In genomic region chr5:113777728-113778127, GRCm38 (mm10) we compare ENCODE assay signal across 19 mouse cellular contexts. TPM values are rescaled to one million over a fixed set of nuclear protein-coding genes. Genes with fewer than 3 reads are reported as not detected.
DNase-seq lines count a peak whose midpoint lies in the region; TF ChIP-seq lines count a peak whose summit lies in the region.
"Not testable (repeated sequence)": the region's sequence is repeated elsewhere in the genome, so short reads cannot be mapped to it uniquely, and the experiment has no call there.
"Had no signal": no experiment of that assay in that cellular context is flagged by ENCODE, and none has a peak within 500 bp of the region (broad histone marks: within the 10 kb centered on the region; RNA-seq: fewer than 3 reads in every experiment).

No protein-coding gene starts in this region.

- H3K4me1 ChIP-seq in CH12.LX (ENCODE audit: control insufficient read depth in 1 of 2, insufficient read depth in 2 of 2), result peaks cover 36 to 65% of the 10 kb centered on the region in 2 experiments
- H3K4me1 ChIP-seq in thymus, adult 2 months (replicated peaks; ENCODE audit: control insufficient read depth, insufficient read depth, low read length), result peaks cover 32% of the 10 kb centered on the region

- TF ChIP-seq POLR2A in CH12.LX (IDR thresholded peaks at IDR 0.05; ENCODE audit: low read depth, low read length); thymus, adult 2 months (IDR thresholded peaks at IDR 0.05; ENCODE audit: control insufficient read depth, extremely low read depth, insufficient read depth, low read length, poor library complexity): not testable (repeated sequence)

- 8% methylated on average over 8 of the region's 8 CpGs for WGBS in thymus, adult 2 months

- TF ChIP-seq RAD21 in CH12.LX (IDR thresholded peaks at IDR 0.05; ENCODE audit: low read depth, low read length), result not testable (repeated sequence)

- not testable (repeated sequence) for H3K27me3 ChIP-seq in CH12.LX (replicated peaks); thymus, adult 2 months (ENCODE audit: control insufficient read depth, insufficient read depth, low read length)

- not testable (repeated sequence) for H3K4me3 ChIP-seq in CH12.LX (replicated peaks in 1 of 3; ENCODE audit: low read depth in 2 of 3, low read length in 2 of 3, poor library complexity in 1 of 3); thymus, adult 2 months (ENCODE audit: control insufficient read depth, insufficient read depth, low read length)

- not testable (repeated sequence) for TF ChIP-seq EP300 in CH12.LX (IDR thresholded peaks at IDR 0.05; ENCODE audit: low read length)

- dilution Hi-C loops in CH12.LX (cut with MboI; ENCODE audit: extremely low pct_ligation_motif_present, extremely low pct_unique_long_range_greater_than_20kb, low sequenced_read_pairs), result not testable (repeated sequence)

- peaks cover 14% of the 10 kb centered on the region for H3K79me2 ChIP-seq in CH12.LX (replicated peaks; ENCODE audit: control insufficient read depth, extremely low read depth, insufficient read depth, poor library complexity, severe bottlenecking)

- not testable (repeated sequence) for TF ChIP-seq CTCF in CH12.LX (conservative IDR thresholded peaks at IDR 0.05 in 1 of 2, IDR thresholded peaks at IDR 0.05 in 1 of 2; ENCODE audit: low read depth in 2 of 2, low read length in 2 of 2); thymus, adult 2 months (IDR thresholded peaks at IDR 0.05; ENCODE audit: borderline replicate concordance, control insufficient read depth, extremely low read depth, insufficient read depth, low read length, poor library complexity)

- in situ Hi-C loops in CH12.LX (cut with MboI; ENCODE audit: low pct_ligation_motif_present, low pct_unique_long_range_greater_than_20kb, low sequenced_read_pairs), result loop anchor here (5.0 to 10.0 kb wide), 2 partner anchors 35 to 57 kb away; partner anchors contain the start of gene Selplg

- DNase-seq in CH12.LX (ENCODE audit: extremely low read depth), result peak; percentile 51
- DNase-seq in adrenal gland, postnatal 10 days, result peak; percentile 60
- peak; percentile 45 for DNase-seq in kidney, adult 11 months
- peak; percentile 62 for DNase-seq in kidney, postnatal 10 days
- peak; percentile 63 for DNase-seq in lung, postnatal 10 days
- DNase-seq in thymus, adult 2 months, result peak; percentile 29
- DNase-seq in thymus, postnatal 36 days, result peak; percentile 33 to 46

- H3K27ac ChIP-seq in CH12.LX (ENCODE audit: insufficient read depth, low read depth); thymus, adult 2 months (ENCODE audit: control insufficient read depth, insufficient read depth, low read length): not testable (repeated sequence)

- H3K36me3 ChIP-seq in CH12.LX (replicated peaks in 1 of 2; ENCODE audit: control insufficient read depth in 1 of 2, insufficient read depth in 1 of 2, low read length in 1 of 2), result peaks cover 21 to 42% of the 10 kb centered on the region in 2 experiments
- not testable (repeated sequence) for H3K36me3 ChIP-seq in thymus, adult 2 months (ENCODE audit: control insufficient read depth, insufficient read depth, low read length)

- not testable (repeated sequence) for H3K9ac ChIP-seq in CH12.LX (ENCODE audit: insufficient read depth, low read depth)

- not testable (repeated sequence) for H3K9me3 ChIP-seq in CH12.LX (replicated peaks; ENCODE audit: low read length)

- H3K4me2 ChIP-seq in CH12.LX (ENCODE audit: insufficient read depth, low read depth, poor library complexity, severe bottlenecking), result not testable (repeated sequence)

TF ChIP-seq in CH12.LX, 34 proteins besides CTCF, POLR2A, EP300 and RAD21:
- TF ChIP-seq ETS1 (conservative IDR thresholded peaks at IDR 0.05; ENCODE audit: low read depth, low read length), result 0 out of 2 replicates have a peak, but pooled peaks have one; percentile 30

RNA-seq across cellular contexts. Expression of gene Iscu, which starts 5.2 kb away (rescaled TPM):
- total RNA-seq in CH12.LX (2012; rRNA removed) (79.3 and 81.5 TPM in 2 replicates), CH12.LX (2014; rRNA removed) (70.6 and 72.1 TPM in 2 replicates)
- 83.0 and 86.7 TPM in 2 replicates for polyA plus RNA-seq in CH12.LX (2012; ENCODE audit: insufficient read length, low read depth)
- total RNA-seq in adrenal gland, postnatal 10 days (2021), result 100 to 1,000 TPM; 344 to 362 TPM
- polyA plus RNA-seq in thymus, adult 2 months (2012; rRNA removed), result 80.6 and 93.7 TPM in 2 replicates

RNA-seq across cellular contexts. Expression of gene Sart3, which starts 5.4 kb away (rescaled TPM):
- total RNA-seq in CH12.LX (2012; rRNA removed) (66.1 and 67.0 TPM in 2 replicates), CH12.LX (2014; rRNA removed) (27.2 and 28.8 TPM in 2 replicates)
- 104 and 113 TPM in 2 replicates for polyA plus RNA-seq in CH12.LX (2012; ENCODE audit: insufficient read length, low read depth)
- total RNA-seq in adrenal gland, postnatal 10 days (2021), result 10 to 100 TPM; 26.3 to 31.3 TPM
- 47.5 and 53.1 TPM in 2 replicates for polyA plus RNA-seq in thymus, adult 2 months (2012; rRNA removed)

RNA-seq across cellular contexts. Expression of gene Tmem119, which starts 22.6 kb away (rescaled TPM):
- total RNA-seq in CH12.LX (2012; rRNA removed) (0.30 and 0.46 TPM in 2 replicates), CH12.LX (2014; rRNA removed) (0.55 and 1.0 TPM in 2 replicates)
- 0.97 and 1.5 TPM in 2 replicates for polyA plus RNA-seq in CH12.LX (2012; ENCODE audit: insufficient read length, low read depth)
- total RNA-seq in adrenal gland, postnatal 10 days (2021), result 10 to 100 TPM; 14.0 to 18.0 TPM
- polyA plus RNA-seq in thymus, adult 2 months (2012; rRNA removed), result 8.8 and 11.7 TPM in 2 replicates

RNA-seq across cellular contexts. Expression of gene Ficd, which starts 42.1 kb away (rescaled TPM):
- 2.4 and 3.4 TPM in 2 replicates for total RNA-seq in CH12.LX (2012; rRNA removed)
- 2.0 and 2.5 TPM in 2 replicates for total RNA-seq in CH12.LX (2014; rRNA removed)
- polyA plus RNA-seq in CH12.LX (2012; ENCODE audit: insufficient read length, low read depth), result 2.2 and 2.4 TPM in 2 replicates
- total RNA-seq in adrenal gland, postnatal 10 days (2021), result 1 to 10 TPM; 7.3 to 7.7 TPM
- 8.0 and 8.2 TPM in 2 replicates for polyA plus RNA-seq in thymus, adult 2 months (2012; rRNA removed)

RNA-seq across cellular contexts. Expression of gene 1700069L16Rik, which starts 53.2 kb away (rescaled TPM):
- total RNA-seq in CH12.LX (2012; rRNA removed), result not detected in 2 replicates
- not detected in 2 replicates for total RNA-seq in CH12.LX (2014; rRNA removed)
- not detected in 2 replicates for polyA plus RNA-seq in CH12.LX (2012; ENCODE audit: insufficient read length, low read depth)
- total RNA-seq in adrenal gland, postnatal 10 days (2021), result not detected
- polyA plus RNA-seq in thymus, adult 2 months (2012; rRNA removed), result not detected in 2 replicates
- total RNA-seq: ES-E14; gastrocnemius, adult 8-10 months; gastrocnemius, postnatal 36 days; heart, postnatal 36 days had no signal
- polyA plus RNA-seq: cortical plate, adult 2 months; embryonic facial prominence, embryonic 12.5 days; forebrain, embryonic 11.5 days; forebrain, embryonic 15.5 days; heart, embryonic 13.5 days; heart, postnatal 0 days; hindbrain, embryonic 11.5 days; hindbrain, embryonic 15.5 days had no signal

Comparison
In these comparisons a context has a peak if more than half of its experiments do, and no peak if none do; other contexts are left out.
1. RNA of gene Iscu, which starts 5.2 kb away (total RNA-seq): 344 to 362 TPM in adrenal gland, postnatal 10 days; 70.6 to 81.5 TPM in CH12.LX; every median in the first group is over 4 times any median in the second.
2. RNA of gene Tmem119, which starts 22.6 kb away (total RNA-seq): 14.0 to 18.0 TPM in adrenal gland, postnatal 10 days; 0.30 to 1.0 TPM in CH12.LX; every median in the first group is over 4 times any median in the second.
3. Peak in every context shown above with its lines, with median percentiles within 50 percentile points of each other: DNase-seq.